Mouse (Mus musculus): ENCODE data around the gene Fam69a. TPM values are rescaled to one million over a fixed set of nuclear protein-coding genes. Genes with fewer than 3 reads are reported as not detected.

Fam69a gene
- polyA plus RNA-seq (2012; ENCODE audit: low replicate concordance), result 0.33 and 1.2 TPM in 2 replicates

DNA sequence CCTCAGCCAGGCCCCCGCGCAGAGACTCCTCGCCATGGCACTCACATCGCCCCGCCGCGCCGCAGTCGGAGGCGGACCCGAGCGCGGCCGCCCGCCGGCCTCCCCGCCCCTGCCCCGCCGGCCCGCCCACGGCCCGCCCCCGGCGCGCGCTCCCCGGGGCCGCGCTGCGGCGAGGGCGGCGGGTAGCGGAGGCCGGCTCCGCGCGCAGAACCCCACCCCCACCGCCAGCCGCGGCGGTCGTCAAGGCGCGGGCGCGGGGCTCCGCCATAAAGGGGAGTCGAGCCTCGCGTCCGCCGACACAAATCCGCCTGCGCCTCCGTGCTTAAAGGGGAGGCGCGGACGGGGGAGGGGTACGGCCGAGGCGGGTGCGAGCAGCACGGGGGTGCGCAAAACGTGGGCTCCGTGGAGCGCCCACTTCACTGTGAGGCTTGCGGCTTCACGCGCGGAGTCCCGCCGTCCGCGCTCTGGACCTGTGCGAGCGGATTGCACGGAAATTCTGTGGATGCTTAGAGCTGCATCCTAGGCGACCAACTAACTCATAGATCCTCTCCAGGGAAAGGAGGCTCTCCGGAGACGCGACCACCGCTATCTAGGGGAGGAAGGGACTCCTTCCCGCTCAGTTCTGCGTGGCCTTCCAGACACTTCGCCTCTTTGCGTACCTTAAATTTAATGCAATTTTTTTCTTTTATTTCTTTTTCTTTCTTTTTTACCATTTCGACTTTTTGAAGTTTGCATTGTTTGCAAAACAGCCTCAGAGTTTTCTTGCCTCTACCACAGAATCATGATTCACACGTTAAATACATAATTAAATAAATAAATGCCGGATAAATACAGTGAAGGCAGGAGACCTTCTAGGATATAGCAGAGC lies at the start of gene Fam69a:
TSS of gene Fam69a (minus strand) at position 119 of the 868 bp plus-strand sequence.

DNA sequence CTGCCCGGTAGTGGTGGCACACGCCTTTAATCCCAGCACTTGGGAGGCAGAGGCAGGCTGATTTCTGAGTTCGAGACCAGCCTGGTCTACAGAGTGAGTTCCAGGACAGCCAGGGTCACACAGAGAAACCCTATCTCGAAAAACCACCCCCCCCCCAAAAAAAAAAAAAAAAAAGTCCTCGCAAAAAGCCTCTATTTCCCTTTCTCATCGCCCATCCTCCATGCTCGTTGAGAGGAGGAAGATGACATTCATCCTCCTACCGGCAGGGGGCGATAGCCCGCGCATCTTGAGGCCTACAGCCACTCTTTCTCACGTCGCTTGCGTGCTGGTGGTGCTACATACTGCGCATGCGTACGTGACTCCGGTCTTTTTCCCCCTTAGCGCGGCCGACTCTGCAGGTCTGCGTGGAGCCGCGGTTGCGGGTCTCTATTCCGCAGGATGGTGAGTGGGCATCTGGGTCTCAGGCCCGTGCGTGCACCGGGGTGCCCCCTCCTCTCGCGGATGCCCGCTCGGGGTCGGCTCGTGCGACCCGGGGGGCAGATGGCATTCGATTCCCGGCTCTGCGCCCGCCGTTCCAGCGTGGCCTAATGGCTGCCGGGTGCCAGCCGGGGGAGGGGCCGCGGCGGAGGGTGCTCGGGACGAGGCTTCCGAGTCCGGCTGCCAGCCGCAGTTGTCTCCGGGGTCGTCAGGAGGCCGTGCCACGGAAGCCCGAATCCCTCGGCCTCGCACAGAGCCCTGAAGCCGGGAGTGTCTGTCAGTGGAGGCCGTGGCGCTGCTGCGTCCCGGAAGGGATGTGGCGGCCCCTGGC lies 86.5 kb downstream of the Fam69a start, which contains the start of gene Rpl5:
TSS of gene Rpl5 (plus strand) at position 297 of the 808 bp plus-strand sequence.

DNA sequence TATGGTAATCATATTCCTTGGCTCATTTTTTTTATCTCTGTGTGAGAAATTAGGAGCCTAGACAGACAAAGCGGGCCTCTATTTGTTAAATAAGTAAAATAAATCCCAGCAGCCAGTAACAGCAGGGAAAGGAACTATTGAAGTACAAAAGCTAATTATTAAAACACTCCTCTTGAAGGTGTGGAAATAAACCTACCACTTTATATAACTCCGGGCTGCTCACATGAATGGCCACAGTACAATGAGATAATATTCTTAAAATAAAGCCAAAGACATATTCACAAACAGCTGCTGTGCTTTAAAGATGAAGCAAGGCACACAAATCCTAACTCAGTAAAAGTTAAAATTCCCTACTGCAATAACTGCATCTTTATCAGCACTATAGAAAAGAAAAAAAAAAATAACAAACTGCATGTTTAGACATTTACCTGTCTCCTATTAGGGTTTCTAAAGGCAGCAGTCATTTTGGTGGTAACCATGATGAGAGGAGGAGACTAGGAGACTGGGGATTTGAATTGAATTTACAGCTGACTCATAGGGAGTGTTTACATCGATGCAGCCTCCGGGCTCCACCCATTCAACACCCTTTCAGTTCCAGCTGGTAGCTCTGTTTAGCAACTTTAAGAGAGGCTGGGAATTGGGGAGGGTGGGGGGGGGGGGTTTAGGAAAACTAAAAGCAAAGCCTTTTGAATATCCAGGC lies 112.2 kb downstream of the Fam69a start, which contains the start of gene Evi5:
TSS of gene Evi5 (minus strand) at position 547 of the 700 bp plus-strand sequence.

Other genes with a start within 250 kb of the Fam69a start
- not detected in 2 replicates for gene Ube2d2b, start 157.0 kb downstream of the Fam69a start, polyA plus RNA-seq (2012; ENCODE audit: low replicate concordance)
- gene Evi5, start 112.0 kb downstream of the Fam69a start, polyA plus RNA-seq (2012; ENCODE audit: low replicate concordance), result 6.7 and 7.0 TPM in 2 replicates
- gene Rpl5, start 86.6 kb downstream of the Fam69a start, polyA plus RNA-seq (2012; ENCODE audit: low replicate concordance), result 15.0 and 93.1 TPM in 2 replicates
- gene Mtf2, start 78.6 kb upstream of the Fam69a start, polyA plus RNA-seq (2012; ENCODE audit: low replicate concordance), result 6.4 and 8.4 TPM in 2 replicates
- 50.0 and 109 TPM in 2 replicates for gene Tmed5, start 145.5 kb upstream of the Fam69a start, polyA plus RNA-seq (2012; ENCODE audit: low replicate concordance)
- 1.1 TPM in 1 of 2 replicates, not detected in the other for gene Ccdc18, start 145.8 kb upstream of the Fam69a start, polyA plus RNA-seq (2012; ENCODE audit: low replicate concordance)